ENCODE assay signal across 23 mouse cellular contexts in genomic region chr14:46016701-46017106, GRCm38 (mm10).
A peak's percentile ranks its signal among the peaks of the same experiment; 100 is the strongest.
DNase-seq lines count a peak whose midpoint lies in the region; ATAC-seq and TF ChIP-seq lines count a peak whose summit lies in the region.
"Had no signal": no experiment of that assay in that cellular context is flagged by ENCODE, and none has a peak within 500 bp of the region (broad histone marks: within the 10 kb centered on the region; RNA-seq: fewer than 3 reads in every experiment).

No protein-coding gene starts in this region.

- no peak for TF ChIP-seq EP300 in stomach, postnatal 0 days (optimal IDR thresholded peaks at IDR 0.05)

- TF ChIP-seq CTCF in lung, embryonic 14.5 days (IDR thresholded peaks at IDR 0.05; ENCODE audit: low read depth) = no peak
- TF ChIP-seq CTCF in intestine, postnatal 0 days (IDR thresholded peaks at IDR 0.05; ENCODE audit: low read depth) = 0 out of 2 replicates have a peak, but pooled peaks have one; percentile 19
- TF ChIP-seq CTCF in stomach, postnatal 0 days (IDR thresholded peaks at IDR 0.05; ENCODE audit: low read depth) = no peak

- no peaks in the 10 kb centered on the region for H3K36me3 ChIP-seq in lung, embryonic 14.5 days (ENCODE audit: insufficient read depth)
- H3K36me3 ChIP-seq in embryonic facial prominence, embryonic 15.5 days = no peaks in the 10 kb centered on the region
- H3K36me3 ChIP-seq in intestine, postnatal 0 days (ENCODE audit: control insufficient read depth, insufficient read depth) = no peaks in the 10 kb centered on the region
- no peaks in the 10 kb centered on the region for H3K36me3 ChIP-seq in stomach, postnatal 0 days (ENCODE audit: control insufficient read depth, insufficient read depth, low read length)
- H3K36me3 ChIP-seq in midbrain, embryonic 14.5 days (ENCODE audit: control insufficient read depth, insufficient read depth, low read length) = no peaks in the 10 kb centered on the region
- H3K36me3 ChIP-seq: midbrain, embryonic 10.5 days; neural tube, embryonic 15.5 days had no signal

- H3K4me3 ChIP-seq in lung, embryonic 14.5 days (ENCODE audit: low read depth, low read length) = no peak overlapping the region
- no peak overlapping the region for H3K4me3 ChIP-seq in embryonic facial prominence, embryonic 15.5 days (replicated peaks)
- no peak overlapping the region for H3K4me3 ChIP-seq in intestine, postnatal 0 days (ENCODE audit: low read depth, low read length)
- H3K4me3 ChIP-seq in stomach, postnatal 0 days (ENCODE audit: low read depth, low read length) = no peak overlapping the region
- no peak overlapping the region for H3K4me3 ChIP-seq in midbrain, embryonic 14.5 days (replicated peaks; ENCODE audit: low read depth, low read length)
- H3K4me3 ChIP-seq: gastrocnemius, adult 2 months; midbrain, embryonic 10.5 days; neural tube, embryonic 15.5 days had no signal

- H3K4me1 ChIP-seq in lung, embryonic 14.5 days (ENCODE audit: insufficient read depth) = peaks cover 28% of the 10 kb centered on the region
- peaks cover 43% of the 10 kb centered on the region for H3K4me1 ChIP-seq in embryonic facial prominence, embryonic 15.5 days
- H3K4me1 ChIP-seq in intestine, postnatal 0 days (replicated peaks; ENCODE audit: control insufficient read depth, insufficient read depth, low read length) = peaks cover 16% of the 10 kb centered on the region
- no peaks in the 10 kb centered on the region for H3K4me1 ChIP-seq in stomach, postnatal 0 days (replicated peaks; ENCODE audit: control insufficient read depth, insufficient read depth)
- H3K4me1 ChIP-seq in midbrain, embryonic 14.5 days (ENCODE audit: control insufficient read depth, insufficient read depth, low read length) = no peaks in the 10 kb centered on the region

- peak; percentile 52 for DNase-seq in lung, embryonic 14.5 days
- DNase-seq in lung, adult 18-20 months = no peak
- no peak for DNase-seq in stomach, postnatal 0 days (ENCODE audit: low spot score)
- DNase-seq in retina, postnatal 1 day = no peak
- no peak for DNase-seq in midbrain, embryonic 14.5 days
- DNase-seq: adrenal gland, adult 8-10 months; cerebellum, adult 8-10 months; cerebellum, postnatal 36 days; embryo, embryonic 11 days; gastrocnemius, adult 2 months; heart, postnatal 4 days; kidney, adult 11 months; kidney, postnatal 4 days; layer of hippocampus, adult 9-11 months; liver; thymus, postnatal 25 days had no signal

- H3K4me2 ChIP-seq in lung, embryonic 14.5 days = no peak overlapping the region
- H3K4me2 ChIP-seq in embryonic facial prominence, embryonic 15.5 days (replicated peaks) = no peak overlapping the region
- H3K4me2 ChIP-seq in intestine, postnatal 0 days (replicated peaks; ENCODE audit: low read depth) = peak overlapping the region; percentile 33; the same call in 1 of the 2 replicates
- H3K4me2 ChIP-seq in stomach, postnatal 0 days (replicated peaks; ENCODE audit: low read depth) = no peak overlapping the region
- H3K4me2 ChIP-seq in midbrain, embryonic 14.5 days (ENCODE audit: low read length) = no peak overlapping the region
- H3K4me2 ChIP-seq: hindbrain, embryonic 14.5 days; neural tube, embryonic 15.5 days had no signal

- ATAC-seq in lung, embryonic 14.5 days (ENCODE audit: insufficient read depth) = peak; percentile 48; the same call in 1 of the 2 replicates
- ATAC-seq in embryonic facial prominence, embryonic 15.5 days (ENCODE audit: insufficient number of reproducible peaks, low FRiP score, low TSS enrichment, low read depth) = no peak
- ATAC-seq in intestine, postnatal 0 days = peak; percentile 74
- ATAC-seq in stomach, postnatal 0 days (ENCODE audit: low FRiP score, low TSS enrichment) = no peak
- ATAC-seq in midbrain, embryonic 14.5 days (ENCODE audit: low FRiP score, low TSS enrichment) = no peak
- ATAC-seq: activated CD4-positive, CD25-positive, alpha-beta regulatory T cell, adult 4 months had no signal

- no peaks in the 10 kb centered on the region for H3K27me3 ChIP-seq in lung, embryonic 14.5 days (ENCODE audit: insufficient read depth, low read length)
- H3K27me3 ChIP-seq in embryonic facial prominence, embryonic 15.5 days = no peaks in the 10 kb centered on the region
- H3K27me3 ChIP-seq in intestine, postnatal 0 days (replicated peaks; ENCODE audit: control insufficient read depth, insufficient read depth, low read length) = no peaks in the 10 kb centered on the region
- no peaks in the 10 kb centered on the region for H3K27me3 ChIP-seq in stomach, postnatal 0 days (ENCODE audit: control insufficient read depth, insufficient read depth, low read length)
- H3K27me3 ChIP-seq in midbrain, embryonic 14.5 days (ENCODE audit: control insufficient read depth, insufficient read depth, low read length) = no peaks in the 10 kb centered on the region
- H3K27me3 ChIP-seq: neural tube, embryonic 15.5 days had no signal

- H3K27ac ChIP-seq in lung, embryonic 14.5 days (ENCODE audit: low read depth) = peak overlapping the region; percentile 79
- H3K27ac ChIP-seq in embryonic facial prominence, embryonic 15.5 days (replicated peaks) = peak overlapping the region; percentile 41
- peak overlapping the region; percentile 52; the same call in 1 of the 2 replicates for H3K27ac ChIP-seq in intestine, postnatal 0 days (ENCODE audit: low read depth, low read length)
- peak overlapping the region; percentile 61; the same call in 1 of the 2 replicates for H3K27ac ChIP-seq in stomach, postnatal 0 days (replicated peaks)
- H3K27ac ChIP-seq in midbrain, embryonic 14.5 days (replicated peaks; ENCODE audit: low read depth, low read length) = no peak overlapping the region
- H3K27ac ChIP-seq: gastrocnemius, adult 2 months; hindbrain, embryonic 14.5 days; macrophage; midbrain, embryonic 10.5 days; neural tube, embryonic 15.5 days had no signal

- H3K9me3 ChIP-seq in lung, embryonic 14.5 days (ENCODE audit: low read depth, low read length) = no peaks in the 10 kb centered on the region
- H3K9me3 ChIP-seq in embryonic facial prominence, embryonic 15.5 days (replicated peaks) = no peaks in the 10 kb centered on the region
- no peaks in the 10 kb centered on the region for H3K9me3 ChIP-seq in intestine, postnatal 0 days (ENCODE audit: control insufficient read depth)
- no peaks in the 10 kb centered on the region for H3K9me3 ChIP-seq in stomach, postnatal 0 days (ENCODE audit: control insufficient read depth, low read length)
- H3K9me3 ChIP-seq in midbrain, embryonic 14.5 days (ENCODE audit: control insufficient read depth, low read length) = no peaks in the 10 kb centered on the region
- H3K9me3 ChIP-seq: midbrain, embryonic 10.5 days; neural tube, embryonic 15.5 days had no signal

- H3K9ac ChIP-seq in lung, embryonic 14.5 days = no peak overlapping the region
- no peak overlapping the region for H3K9ac ChIP-seq in embryonic facial prominence, embryonic 15.5 days
- H3K9ac ChIP-seq in intestine, postnatal 0 days (ENCODE audit: low read depth, low read length) = no peak overlapping the region
- no peak overlapping the region for H3K9ac ChIP-seq in stomach, postnatal 0 days (ENCODE audit: low read length)
- no peak overlapping the region for H3K9ac ChIP-seq in midbrain, embryonic 14.5 days (replicated peaks; ENCODE audit: low read length)
- H3K9ac ChIP-seq: hindbrain, embryonic 14.5 days; neural tube, embryonic 15.5 days had no signal

- 19% methylated on average over 4 of the region's 4 CpGs for WGBS in lung, embryonic 14.5 days
- 43% methylated on average over 4 of the region's 4 CpGs for WGBS in embryonic facial prominence, embryonic 15.5 days
- 16% methylated on average over 4 of the region's 4 CpGs for WGBS in intestine, postnatal 0 days
- WGBS in stomach, postnatal 0 days = 19% methylated on average over 4 of the region's 4 CpGs
- 52% methylated on average over 4 of the region's 4 CpGs for WGBS in midbrain, embryonic 14.5 days

Comparison
In these comparisons a context has a peak if more than half of its experiments do, and no peak if none do; other contexts are left out.
1. ATAC-seq: peak in lung, embryonic 14.5 days (single experiment) and intestine, postnatal 0 days (single experiment); none in embryonic facial prominence, embryonic 15.5 days (single experiment), stomach, postnatal 0 days (single experiment) and midbrain, embryonic 14.5 days (single experiment).